Mouse (Mus musculus) CH12.LX (cell line): ENCODE measurements at regions not wholly inside any gene's neighbourhood (a gene's known extent, or its start where the extent isn't known, plus 50 kb on each side); places are given as distances from the start of the nearest gene placed in this dataset.

Source experiments
- E2F4 ChIP-seq: IDR thresholded peaks from 2 replicates; pipeline ENCODE4 v1.6.1; 2011; ENCODE audit warnings: low read depth, low read length, improper control_type of control experiment; ENCODE audit not compliant: insufficient replicate concordance
- MAZ ChIP-seq: IDR thresholded peaks from 2 replicates; pipeline ENCODE4 v1.6.1; 2012; ENCODE audit warnings: low read depth, mild to moderate bottlenecking, inconsistent platforms, low read length, improper control_type of control experiment, moderate library complexity
- POLR2A ChIP-seq: IDR thresholded peaks from 2 replicates; pipeline ENCODE4 v1.6.1; 2011; ENCODE audit warnings: low read depth, mild to moderate bottlenecking, improper control_type of control experiment, low read length
- USF1 ChIP-seq: IDR thresholded peaks from 2 replicates; pipeline ENCODE4 v1.6.1; 2014; ENCODE audit warnings: low read depth, mild to moderate bottlenecking, inconsistent platforms, low read length, improper control_type of control experiment
- ZC3H11A ChIP-seq: IDR thresholded peaks from 2 replicates; pipeline ENCODE4 v1.6.1; 2012; ENCODE audit warnings: low read depth, mild to moderate bottlenecking, inconsistent platforms, low read length, improper control_type of control experiment
- ZNF384 ChIP-seq: IDR thresholded peaks from 2 replicates; pipeline ENCODE4 v1.6.1; 2012; ENCODE audit warnings: low read depth, low read length, improper control_type of control experiment, inconsistent platforms

GRCm38 (mm10) chr1:98189991-98190471, 94.6 kb upstream of the Pam start:
- TF ChIP-seq E2F4, result no peak
- TF ChIP-seq POLR2A, result no peak
- TF ChIP-seq USF1, result no peak
- no peak for TF ChIP-seq ZC3H11A
- no peak for TF ChIP-seq MAZ
- no peak for TF ChIP-seq ZNF384
